Mouse (Mus musculus) frontal cortex, adult (tissue): Measurements from ENCODE around the gene Cfap44.

Experiments used
- ATAC-seq: cut with Nextera tagmentation; 2 replicates; pipeline ENCODE4 v1.9.2; 2017; ENCODE audit warnings: mild to moderate bottlenecking, moderate library complexity, mixed read lengths; ENCODE audit not compliant: low TSS enrichment

Cfap44 gene

GRCm38 (mm10) chr16:44394577-44395243 is at the start of gene Cfap44:
Gene Cfap44 (plus strand): TSS chr16:44394796.
- peak; percentile 85 for ATAC-seq

DNA sequence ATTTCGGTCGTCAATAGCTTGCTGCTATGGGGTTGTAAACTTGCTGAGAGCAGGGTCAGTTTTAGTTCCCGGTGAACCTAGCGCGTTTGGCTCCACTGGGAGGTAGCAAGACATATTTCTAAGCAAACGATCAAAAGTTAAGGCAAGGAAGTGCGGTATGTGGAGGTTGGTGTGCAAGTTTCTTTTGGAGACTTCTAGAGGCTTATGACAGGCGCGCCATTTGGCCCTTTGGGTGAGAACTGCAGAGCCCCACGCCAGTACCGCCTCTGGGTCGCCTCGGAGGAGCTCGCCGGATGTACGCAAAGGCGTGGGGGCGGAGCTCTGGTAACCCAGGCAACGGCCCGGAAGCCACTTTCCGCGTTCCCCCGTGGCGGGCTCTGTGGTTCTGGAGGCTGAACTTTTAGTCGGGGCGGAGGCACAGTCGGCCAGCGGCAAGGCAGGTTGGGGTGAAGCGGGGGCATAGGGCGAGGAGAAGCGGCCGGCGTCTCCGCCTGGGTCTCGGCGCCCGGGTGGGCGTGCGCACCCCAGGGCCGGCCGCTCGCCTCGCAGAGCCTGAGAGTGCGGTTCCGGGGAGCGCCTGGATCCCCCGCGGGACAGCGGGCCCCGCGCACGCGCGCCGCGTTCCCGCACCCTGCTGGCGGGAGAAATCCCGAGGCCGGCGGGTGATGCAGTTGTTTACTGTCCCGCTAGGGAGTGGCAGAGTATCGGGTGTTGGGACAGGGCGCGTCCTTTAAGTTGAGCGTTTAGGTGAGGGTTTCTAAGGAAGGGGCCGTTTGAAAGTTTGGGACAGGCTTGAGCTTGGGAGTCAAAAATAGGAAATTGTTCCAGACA is 47.3 kb upstream of the Cfap44 start, which contains the start of gene Spice1:
TSS of gene Spice1 (plus strand) at position 51 of the 831 bp plus-strand sequence.
- peak; percentile 100 for ATAC-seq

DNA sequence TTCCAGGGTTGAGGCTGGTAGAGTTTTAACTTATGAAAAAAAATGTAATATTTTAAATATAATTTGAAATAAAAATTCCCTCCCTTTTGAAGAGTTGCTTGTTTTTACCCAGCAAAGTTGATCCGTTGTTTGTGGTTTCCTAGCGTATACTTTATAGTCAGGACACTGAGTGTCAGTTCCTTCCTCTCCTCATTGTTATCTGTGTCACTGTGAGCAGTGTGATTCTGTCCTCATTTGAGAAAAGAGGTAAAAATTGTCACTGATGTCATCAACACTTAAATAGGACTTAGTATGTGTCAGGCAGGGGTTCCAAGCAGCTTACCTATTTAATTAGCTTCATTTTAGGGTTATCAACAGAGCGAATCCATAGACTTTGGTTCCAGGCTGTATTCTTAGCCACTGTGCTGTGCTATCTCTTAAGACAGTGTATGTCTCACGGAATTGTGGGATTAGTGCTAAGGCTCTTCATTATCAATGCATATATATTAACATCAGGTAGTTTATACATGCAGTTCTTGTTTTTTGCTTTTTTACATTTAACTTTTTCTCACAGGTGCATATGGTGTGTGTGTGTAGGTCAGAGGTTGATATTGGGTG is 44.7 kb upstream of the Cfap44 start:
- no peak for ATAC-seq

- ATAC-seq: no peak
Measured at GRCm38 (mm10) chr16:44356291-44356690, 38.3 kb upstream of the Cfap44 start.

GRCm38 (mm10) chr16:44357571-44358268 is 36.9 kb upstream of the Cfap44 start:
- no peak for ATAC-seq

- ATAC-seq: 0 out of 2 replicates have a peak, but pooled peaks have one; percentile 67
Measured at GRCm38 (mm10) chr16:44361921-44362890, 32.4 kb upstream of the Cfap44 start.

- ATAC-seq: no peak
Measured at GRCm38 (mm10) chr16:44365522-44365921, 29.1 kb upstream of the Cfap44 start.

GRCm38 (mm10) chr16:44375459-44375858 is 19.1 kb upstream of the Cfap44 start:
- no peak for ATAC-seq

- ATAC-seq: no peak
Measured at GRCm38 (mm10) chr16:44380006-44380405, 14.6 kb upstream of the Cfap44 start.

GRCm38 (mm10) chr16:44381578-44381977 is 13.0 kb upstream of the Cfap44 start:
- ATAC-seq: no peak

GRCm38 (mm10) chr16:44383549-44383948 is 11.0 kb upstream of the Cfap44 start:
- ATAC-seq: peak; percentile 70; the same call in 1 of the 2 replicates

DNA sequence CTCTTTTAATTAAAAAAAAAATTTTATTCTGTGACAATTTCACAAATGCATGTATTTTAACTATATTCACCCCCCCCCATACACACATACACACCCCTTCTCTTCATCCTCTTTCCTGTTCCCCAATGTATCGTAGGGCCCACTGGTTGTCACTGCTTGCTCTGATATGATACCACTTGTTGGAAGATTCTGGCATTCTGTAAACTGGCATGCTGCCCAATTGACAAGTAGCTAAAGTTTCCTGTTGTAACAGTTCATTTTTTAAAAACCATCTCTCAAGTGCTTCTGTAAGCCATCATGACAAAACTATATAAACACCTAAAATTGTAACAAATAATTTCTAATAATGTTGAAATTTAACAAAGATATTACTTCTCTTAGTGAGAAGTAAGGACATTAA is 10.3 kb upstream of the Cfap44 start:
- ATAC-seq: no peak

GRCm38 (mm10) chr16:44391877-44392548 is 2.6 kb upstream of the Cfap44 start:
- ATAC-seq: peak; percentile 86

GRCm38 (mm10) chr16:44404933-44405332 is 10.3 kb downstream of the Cfap44 start:
- ATAC-seq: no peak

DNA sequence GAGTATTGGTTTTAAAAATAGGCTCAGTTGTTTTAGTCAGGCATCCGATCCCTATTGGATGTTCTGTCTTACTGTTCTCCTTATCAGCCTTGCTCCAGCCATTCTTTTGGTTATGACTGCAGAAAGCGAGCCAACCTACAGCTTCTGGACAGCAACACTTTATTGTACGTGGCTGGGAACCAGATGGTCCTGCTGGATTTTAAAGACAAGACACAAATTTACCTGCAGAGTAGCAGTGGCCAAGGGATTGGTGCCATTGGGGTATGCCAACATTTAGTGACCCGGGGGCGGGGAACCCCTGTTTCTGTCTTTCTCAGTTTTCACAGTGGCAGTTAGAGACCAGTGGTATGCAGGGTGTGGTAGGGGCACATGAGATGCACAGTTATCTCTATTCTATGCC is 12.6 kb downstream of the Cfap44 start:
- ATAC-seq: peak; percentile 18; the same call in 1 of the 2 replicates

DNA sequence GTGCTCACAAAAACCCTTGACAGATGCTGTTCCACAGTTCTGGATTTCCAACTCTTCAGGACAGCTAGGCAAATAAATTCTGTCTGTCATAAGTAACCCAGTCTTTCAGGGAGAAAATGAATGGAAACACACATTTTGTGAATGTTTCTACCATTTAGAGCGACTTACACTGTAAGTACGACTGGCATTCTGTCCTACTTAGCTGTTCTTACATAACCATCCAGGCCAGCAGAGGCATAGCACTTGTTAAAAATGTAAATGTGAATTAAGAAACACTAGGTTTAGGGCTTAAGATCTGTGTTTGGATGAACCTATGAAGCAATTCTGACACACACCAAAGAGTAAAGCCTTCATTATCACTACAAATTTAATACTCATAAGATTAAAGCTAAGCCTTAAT is 13.7 kb downstream of the Cfap44 start:
- ATAC-seq: peak; percentile 84

DNA sequence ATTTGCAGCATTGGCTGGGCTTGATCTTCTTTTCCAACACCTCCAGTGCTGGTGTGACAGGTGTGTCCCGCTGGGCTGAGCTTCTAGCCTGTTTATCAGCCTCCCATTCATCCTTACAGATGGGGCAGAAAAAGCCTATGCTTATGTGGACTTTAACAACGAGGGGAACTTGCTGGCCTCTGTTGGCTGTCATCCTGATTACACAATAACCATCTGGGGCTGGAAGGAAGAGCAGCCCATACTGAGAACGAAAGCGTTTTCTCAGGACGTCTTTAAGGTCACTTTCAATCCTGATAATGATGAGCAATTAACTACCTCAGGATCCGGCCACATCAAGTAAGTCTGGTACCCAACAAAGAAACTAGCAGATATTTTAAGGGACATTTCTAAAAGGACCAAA is 15.6 kb downstream of the Cfap44 start:
- no peak for ATAC-seq

GRCm38 (mm10) chr16:44417596-44417995 is 23.0 kb downstream of the Cfap44 start:
- peak; percentile 76; the same call in 1 of the 2 replicates for ATAC-seq

- no peak for ATAC-seq
Measured at GRCm38 (mm10) chr16:44421735-44422134, 27.1 kb downstream of the Cfap44 start.

- peak; percentile 100 for ATAC-seq
Measured at GRCm38 (mm10) chr16:44423499-44423898, 28.9 kb downstream of the Cfap44 start.
